Comparison of ENCODE assay signal across 14 mouse cellular contexts in the genomic region with DNA sequence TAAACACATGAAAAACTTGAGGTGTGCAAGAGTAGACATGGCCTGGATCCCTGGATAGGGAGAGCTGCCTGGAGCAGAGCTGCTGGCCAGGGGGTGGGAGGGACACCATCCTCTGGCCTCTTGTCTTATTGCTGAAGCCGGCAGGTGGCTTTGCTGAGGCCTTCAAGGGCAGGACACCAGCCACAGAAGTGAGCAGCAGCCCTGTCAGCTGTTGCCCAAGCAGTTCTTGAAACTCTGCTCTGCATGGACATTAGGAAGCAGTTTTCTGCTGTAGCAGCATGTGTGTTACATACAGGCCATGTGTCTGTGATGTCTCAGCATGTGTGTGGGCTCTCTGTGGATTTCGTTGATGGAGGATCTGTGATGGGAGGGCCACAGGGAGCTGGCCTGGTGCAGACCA.
"Had no signal": no experiment of that assay in that cellular context is flagged by ENCODE, and none has a peak within 500 bp of the region (broad histone marks: within the 10 kb centered on the region; RNA-seq: fewer than 3 reads in every experiment).

No protein-coding gene starts in this region.

- H3K9ac ChIP-seq: limb, embryonic 13.5 days; liver, embryonic 15.5 days; neural tube, embryonic 13.5 days; stomach, embryonic 15.5 days had no signal

- H3K4me2 ChIP-seq: limb, embryonic 13.5 days; liver, embryonic 15.5 days; neural tube, embryonic 13.5 days; stomach, embryonic 15.5 days had no signal

- H3K4me3 ChIP-seq: layer of hippocampus, adult 2 months; limb, embryonic 13.5 days; liver, embryonic 15.5 days; neural tube, embryonic 13.5 days; stomach, embryonic 15.5 days had no signal

- DNase-seq: kidney, adult 11 months; kidney, postnatal 10 days; kidney, postnatal 4 days; lung, adult 2 months; lung, postnatal 36 days; midbrain, embryonic 14.5 days; retina, postnatal 1 day; right cerebral cortex, postnatal 4 days; spleen, adult 18-20 months had no signal

- H3K27me3 ChIP-seq: limb, embryonic 13.5 days; liver, embryonic 15.5 days; neural tube, embryonic 13.5 days; stomach, embryonic 15.5 days had no signal

- H3K9me3 ChIP-seq: liver, embryonic 15.5 days; neural tube, embryonic 13.5 days; stomach, embryonic 15.5 days had no signal

- H3K27ac ChIP-seq: layer of hippocampus, adult 2 months; limb, embryonic 13.5 days; liver, embryonic 15.5 days; neural tube, embryonic 13.5 days; stomach, embryonic 15.5 days had no signal
